Mouse (Mus musculus): Measurements from ENCODE around the gene Pramel5.
"Not testable (repeated sequence)": the region's sequence is repeated elsewhere in the genome, so short reads cannot be mapped to it uniquely, and the experiment has no call there.

Gene Pramel5

GRCm38 (mm10) chr4:144280388-144280787, at the start of gene Pramel5:
Pramel5 (minus strand) TSS chr4:144280488.
- DNase-seq (ENCODE audit: low spot score in 2 of 2), result not testable (repeated sequence)

- not testable (repeated sequence) for DNase-seq (ENCODE audit: low spot score in 2 of 2)
Measured at GRCm38 (mm10) chr4:144329949-144330348, 49.7 kb upstream of the Pramel5 start, which contains the start of gene Gm13128. Gm13128 (plus strand) TSS chr4:144330249.

GRCm38 (mm10) chr4:144312666-144313460, 32.6 kb upstream of the Pramel5 start:
- not testable (repeated sequence) for DNase-seq (ENCODE audit: low spot score in 2 of 2)

- not testable (repeated sequence) for DNase-seq (ENCODE audit: low spot score in 2 of 2)
Measured at GRCm38 (mm10) chr4:144299414-144299813, 19.1 kb upstream of the Pramel5 start.

GRCm38 (mm10) chr4:144254768-144255167, 25.5 kb downstream of the Pramel5 start:
- DNase-seq (ENCODE audit: low spot score in 2 of 2), result not testable (repeated sequence)
